In the genomic region with DNA sequence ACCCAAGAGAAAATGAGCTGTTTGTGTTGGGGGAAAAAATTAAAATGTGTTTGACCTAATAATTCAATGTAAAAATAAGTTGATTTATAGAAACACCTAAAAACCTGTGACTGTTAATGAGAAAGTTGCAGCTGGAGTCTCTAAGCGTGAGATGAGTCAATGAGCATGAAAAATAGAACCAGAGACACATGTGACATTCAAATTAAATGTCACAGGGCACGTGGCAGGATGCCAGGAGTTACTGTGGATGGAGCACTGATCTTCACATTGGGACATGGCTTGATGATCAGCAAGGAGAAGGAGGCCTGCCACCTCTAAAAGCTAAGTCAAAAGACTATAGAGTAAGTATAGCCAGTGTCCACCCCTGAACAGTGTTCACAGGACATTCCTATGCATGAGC, we compare ENCODE assay signal across 20 mouse cellular contexts.
DNase-seq lines count a peak whose midpoint lies in the region; ATAC-seq and TF ChIP-seq lines count a peak whose summit lies in the region.
"Had no signal": no experiment of that assay in that cellular context is flagged by ENCODE, and none has a peak within 500 bp of the region (broad histone marks: within the 10 kb centered on the region; RNA-seq: fewer than 3 reads in every experiment).

No protein-coding gene starts in this region.

- peak; percentile 27 to 31 for DNase-seq in cerebellum, postnatal 10 days
- no peak for DNase-seq in cerebellum, adult 8-10 months
- peak; percentile 28 for DNase-seq in spleen, adult 12 weeks (ENCODE audit: low spot score)
- DNase-seq in spleen, postnatal 14 days (ENCODE audit: low spot score in 2 of 2): no peak
- DNase-seq in MN1 (ENCODE audit: low spot score): peak; percentile 17
- DNase-seq in splenic B cell, adult 2 months (ENCODE audit: low read depth, low spot score): peak; percentile 92
- DNase-seq: cerebellum, adult 11 months; embryo, embryonic 11 days; kidney, adult 18-20 months; right cerebral cortex, postnatal 4 days; thymus, postnatal 25 days had no signal

- H3K9ac ChIP-seq in intestine, postnatal 0 days (ENCODE audit: low read depth, low read length): no peak overlapping the region
- H3K9ac ChIP-seq: limb, embryonic 13.5 days; liver, embryonic 14.5 days had no signal

- TF ChIP-seq CTCF in intestine, postnatal 0 days (IDR thresholded peaks at IDR 0.05; ENCODE audit: low read depth): no peak

- H3K36me3 ChIP-seq in splenic B cell, adult 2 months (ENCODE audit: control insufficient read depth, insufficient read depth, low read length, poor library complexity, severe bottlenecking): no peaks in the 10 kb centered on the region
- H3K36me3 ChIP-seq in intestine, postnatal 0 days (ENCODE audit: control insufficient read depth, insufficient read depth): no peaks in the 10 kb centered on the region
- H3K36me3 ChIP-seq: heart, embryonic 10.5 days; limb, embryonic 13.5 days; midbrain, embryonic 10.5 days had no signal

- H3K27ac ChIP-seq in intestine, postnatal 0 days (ENCODE audit: low read depth, low read length): no peak overlapping the region
- H3K27ac ChIP-seq: heart, embryonic 10.5 days; limb, embryonic 13.5 days; liver, embryonic 14.5 days; macrophage; midbrain, embryonic 10.5 days; stomach, postnatal 0 days had no signal

- no peak overlapping the region for H3K4me3 ChIP-seq in intestine, postnatal 0 days (ENCODE audit: low read depth, low read length)
- H3K4me3 ChIP-seq: heart, embryonic 10.5 days; limb, embryonic 13.5 days; midbrain, embryonic 10.5 days had no signal

- H3K4me2 ChIP-seq in intestine, postnatal 0 days (replicated peaks; ENCODE audit: low read depth): no peak overlapping the region
- H3K4me2 ChIP-seq: limb, embryonic 13.5 days had no signal

- WGBS in intestine, postnatal 0 days: 81% methylated on average over 2 of the region's 2 CpGs

- no peak for ATAC-seq in intestine, postnatal 0 days
- ATAC-seq: activated CD4-positive, CD25-positive, alpha-beta regulatory T cell, adult 4 months; forebrain, embryonic 16.5 days had no signal

- H3K27me3 ChIP-seq in splenic B cell, adult 2 months (ENCODE audit: control insufficient read depth, insufficient read depth, low read length, poor library complexity, severe bottlenecking): no peaks in the 10 kb centered on the region
- H3K27me3 ChIP-seq in intestine, postnatal 0 days (replicated peaks; ENCODE audit: control insufficient read depth, insufficient read depth, low read length): no peaks in the 10 kb centered on the region
- H3K27me3 ChIP-seq: limb, embryonic 13.5 days had no signal

- no peaks in the 10 kb centered on the region; the same call in none of the 2 replicates for H3K4me1 ChIP-seq in intestine, postnatal 0 days (replicated peaks; ENCODE audit: control insufficient read depth, insufficient read depth, low read length)
- H3K4me1 ChIP-seq: midbrain, embryonic 10.5 days had no signal

- no peaks in the 10 kb centered on the region for H3K9me3 ChIP-seq in intestine, postnatal 0 days (ENCODE audit: control insufficient read depth)
- H3K9me3 ChIP-seq: heart, embryonic 10.5 days; limb, embryonic 13.5 days; midbrain, embryonic 10.5 days had no signal

Comparison
In these comparisons a context has a peak if more than half of its experiments do, and no peak if none do; other contexts are left out.
1. DNase-seq: peak in cerebellum, postnatal 10 days (2 of 2), spleen, adult 12 weeks (single experiment), MN1 (single experiment) and splenic B cell, adult 2 months (single experiment); none in cerebellum, adult 8-10 months (single experiment) and spleen, postnatal 14 days (0 of 2).